ENCODE assay signal across 10 mouse cellular contexts in the genomic region with DNA sequence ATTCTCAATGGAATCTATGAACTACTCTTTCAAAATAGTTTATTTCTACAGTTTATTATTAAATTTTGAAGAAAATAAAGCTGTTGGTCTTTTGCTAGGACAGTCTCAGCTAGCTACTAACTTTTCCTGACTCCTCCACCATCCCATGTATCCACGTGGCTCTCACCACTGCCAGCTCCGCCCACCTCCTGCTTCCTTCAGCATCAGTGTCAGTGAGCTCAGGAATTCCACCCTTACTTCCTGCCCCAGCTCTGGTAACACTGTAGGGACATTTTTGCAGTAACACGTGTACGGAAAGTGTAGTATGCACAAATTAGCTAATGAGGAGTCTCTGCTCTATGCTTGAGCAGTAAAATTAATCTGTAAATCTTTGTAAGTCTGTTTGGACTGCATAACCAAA. TPM values are rescaled to one million over a fixed set of nuclear protein-coding genes. Genes with fewer than 3 reads are reported as not detected.
DNase-seq lines count a peak whose midpoint lies in the region; ATAC-seq and TF ChIP-seq lines count a peak whose summit lies in the region.
"Had no signal": no experiment of that assay in that cellular context is flagged by ENCODE, and none has a peak within 500 bp of the region (broad histone marks: within the 10 kb centered on the region; RNA-seq: fewer than 3 reads in every experiment).

No protein-coding gene starts in this region.

- TF ChIP-seq CTCF in lung, adult 2 months (IDR thresholded peaks at IDR 0.05; ENCODE audit: insufficient read depth, low read length) = no peak
- TF ChIP-seq CTCF in stomach, postnatal 0 days (IDR thresholded peaks at IDR 0.05; ENCODE audit: low read depth) = no peak

- no peak for TF ChIP-seq POLR2A in lung, adult 2 months (IDR thresholded peaks at IDR 0.05; ENCODE audit: borderline replicate concordance, extremely low read depth, low read depth, low read length)

- H3K4me2 ChIP-seq in stomach, postnatal 0 days (replicated peaks; ENCODE audit: low read depth) = no peak overlapping the region
- H3K4me2 ChIP-seq in liver, embryonic 12.5 days = no peak overlapping the region
- H3K4me2 ChIP-seq: liver, embryonic 15.5 days had no signal

- no peaks in the 10 kb centered on the region for H3K9me3 ChIP-seq in stomach, postnatal 0 days (ENCODE audit: control insufficient read depth, low read length)
- H3K9me3 ChIP-seq in forebrain, embryonic 10.5 days = no peaks in the 10 kb centered on the region
- no peaks in the 10 kb centered on the region for H3K9me3 ChIP-seq in liver, embryonic 12.5 days (replicated peaks)
- H3K9me3 ChIP-seq: liver, embryonic 15.5 days had no signal

- 0 out of 2 replicates have a peak, but pooled peaks have one; percentile 32 for ATAC-seq in stomach, postnatal 0 days (ENCODE audit: low FRiP score, low TSS enrichment)
- no peak for ATAC-seq in liver, embryonic 12.5 days

- H3K27ac ChIP-seq in stomach, postnatal 0 days (replicated peaks) = no peak overlapping the region
- no peak overlapping the region for H3K27ac ChIP-seq in forebrain, embryonic 10.5 days
- no peak overlapping the region for H3K27ac ChIP-seq in liver, embryonic 12.5 days
- H3K27ac ChIP-seq: liver, embryonic 15.5 days had no signal

- no peaks in the 10 kb centered on the region for H3K27me3 ChIP-seq in stomach, postnatal 0 days (ENCODE audit: control insufficient read depth, insufficient read depth, low read length)
- no peaks in the 10 kb centered on the region for H3K27me3 ChIP-seq in forebrain, embryonic 10.5 days (ENCODE audit: poor library complexity, severe bottlenecking)
- no peaks in the 10 kb centered on the region for H3K27me3 ChIP-seq in liver, embryonic 12.5 days (replicated peaks)
- H3K27me3 ChIP-seq: liver, embryonic 15.5 days had no signal

- H3K36me3 ChIP-seq in stomach, postnatal 0 days (ENCODE audit: control insufficient read depth, insufficient read depth, low read length) = peaks cover 17% of the 10 kb centered on the region
- H3K36me3 ChIP-seq in forebrain, embryonic 10.5 days (replicated peaks) = peaks cover 83% of the 10 kb centered on the region
- H3K36me3 ChIP-seq in liver, embryonic 12.5 days = peaks cover 72% of the 10 kb centered on the region

- no peak overlapping the region for H3K9ac ChIP-seq in stomach, postnatal 0 days (ENCODE audit: low read length)
- no peak overlapping the region for H3K9ac ChIP-seq in liver, embryonic 12.5 days
- H3K9ac ChIP-seq: liver, embryonic 15.5 days had no signal

- WGBS in lung, adult 2 months = 22% methylated on average over 4 of the region's 4 CpGs
- 54% methylated on average over 4 of the region's 4 CpGs for WGBS in stomach, postnatal 0 days
- WGBS in forebrain, embryonic 10.5 days = 71% methylated on average over 4 of the region's 4 CpGs
- 55% methylated on average over 4 of the region's 4 CpGs for WGBS in liver, embryonic 12.5 days (ENCODE audit: insufficient replicate concordance)

- H3K4me3 ChIP-seq in lung, adult 2 months (replicated peaks; ENCODE audit: extremely low read depth, low read depth, low read length) = no peak overlapping the region
- no peak overlapping the region for H3K4me3 ChIP-seq in stomach, postnatal 0 days (ENCODE audit: low read depth, low read length)
- no peak overlapping the region for H3K4me3 ChIP-seq in forebrain, embryonic 10.5 days
- H3K4me3 ChIP-seq in liver, embryonic 12.5 days = no peak overlapping the region
- H3K4me3 ChIP-seq: liver, embryonic 15.5 days had no signal

- no peak for TF ChIP-seq EP300 in stomach, postnatal 0 days (optimal IDR thresholded peaks at IDR 0.05)

- DNase-seq in lung, adult 18-20 months = peak; percentile 58 to 66
- no peak for DNase-seq in lung, adult 2 months
- DNase-seq in gastrocnemius, postnatal 10 days = peak; percentile 27
- peak; percentile 58 to 59 for DNase-seq in kidney, adult 8-10 months
- DNase-seq in stomach, postnatal 0 days (ENCODE audit: low spot score) = peak; percentile 34
- no peak for DNase-seq in forebrain, embryonic 10.5 days (ENCODE audit: extremely low spot score, low spot score)
- DNase-seq in cerebellum, postnatal 4 days (ENCODE audit: low spot score in 2 of 2) = no peak
- DNase-seq: thymus, adult 2 months had no signal

- H3K4me1 ChIP-seq in lung, adult 2 months (ENCODE audit: control insufficient read depth, insufficient read depth, low read length) = peaks cover 16% of the 10 kb centered on the region
- H3K4me1 ChIP-seq in stomach, postnatal 0 days (replicated peaks; ENCODE audit: control insufficient read depth, insufficient read depth) = 0 out of 2 replicates have a peak, but pooled peaks cover 3% of the 10 kb centered on the region
- peaks cover 18% of the 10 kb centered on the region for H3K4me1 ChIP-seq in forebrain, embryonic 10.5 days
- H3K4me1 ChIP-seq in liver, embryonic 12.5 days = peaks cover 22% of the 10 kb centered on the region

RNA-seq across cellular contexts. Expression of a gene that starts 6.0 kb away (rescaled TPM):
- polyA plus RNA-seq in lung, adult 2 months (2012; rRNA removed) = 4.1 and 5.4 TPM in 2 replicates
- 10 to 100 TPM; 11.0 to 12.3 TPM for total RNA-seq in gastrocnemius, postnatal 10 days (2021)
- polyA plus RNA-seq in stomach, postnatal 0 days (2015; fragmentation: Nextera tagmentation; extraction: Ambion mirVana) = 22.4 and 23.3 TPM in 2 replicates
- polyA plus RNA-seq in forebrain, embryonic 10.5 days (2016; fragmentation: Nextera tagmentation; extraction: Ambion mirVana) = 22.7 and 28.3 TPM in 2 replicates
- 23.4 and 24.1 TPM in 2 replicates for polyA plus RNA-seq in liver, embryonic 12.5 days (2016; fragmentation: Nextera tagmentation; extraction: Ambion mirVana)

RNA-seq across cellular contexts. Expression of a gene that starts 35.3 kb away (rescaled TPM):
- 14.9 and 30.0 TPM in 2 replicates for polyA plus RNA-seq in lung, adult 2 months (2012; rRNA removed)
- 100 to 1,000 TPM; 464 to 488 TPM for total RNA-seq in gastrocnemius, postnatal 10 days (2021)
- polyA plus RNA-seq in stomach, postnatal 0 days (2015; fragmentation: Nextera tagmentation; extraction: Ambion mirVana) = 469 and 479 TPM in 2 replicates
- 659 and 664 TPM in 2 replicates for polyA plus RNA-seq in forebrain, embryonic 10.5 days (2016; fragmentation: Nextera tagmentation; extraction: Ambion mirVana)
- polyA plus RNA-seq in liver, embryonic 12.5 days (2016; fragmentation: Nextera tagmentation; extraction: Ambion mirVana) = 468 and 481 TPM in 2 replicates

Comparison
In these comparisons a context has a peak if more than half of its experiments do, and no peak if none do; other contexts are left out.
1. DNase-seq: peak in lung, adult 18-20 months (2 of 2), gastrocnemius, postnatal 10 days (single experiment), kidney, adult 8-10 months (2 of 2) and stomach, postnatal 0 days (single experiment); none in lung, adult 2 months (single experiment), forebrain, embryonic 10.5 days (single experiment) and cerebellum, postnatal 4 days (0 of 2).
2. RNA of a gene that starts 35.3 kb away (polyA plus RNA-seq): 659 to 664 TPM in forebrain, embryonic 10.5 days, 469 to 479 TPM in stomach, postnatal 0 days and 468 to 481 TPM in liver, embryonic 12.5 days; 14.9 to 30.0 TPM in lung, adult 2 months; every median in the first group is over 10 times any median in the second.